Mouse (Mus musculus): Measurements from ENCODE around the gene Ldlrad3.
A peak's percentile ranks its signal among the peaks of the same experiment; 100 is the strongest.

The Ldlrad3 gene

GRCm38 (mm10) chr2:102185069-102185950 is 875 bp downstream of the Ldlrad3 start:
- DNase-seq (ENCODE audit: low spot score in 2 of 2): peak in 1 of 2 experiments; percentile 12

GRCm38 (mm10) chr2:102183720-102184480 is 2.3 kb downstream of the Ldlrad3 start:
- DNase-seq (ENCODE audit: low spot score in 2 of 2): no peak

- DNase-seq (ENCODE audit: low spot score in 2 of 2): no peak
These were observed 4.7 kb downstream of the Ldlrad3 start for GRCm38 (mm10) chr2:102181459-102181858.

- DNase-seq (ENCODE audit: low spot score in 2 of 2): no peak
These were observed 9.8 kb downstream of the Ldlrad3 start for GRCm38 (mm10) chr2:102176434-102176772.

- DNase-seq (ENCODE audit: low spot score in 2 of 2): no peak
These were observed 10.3 kb downstream of the Ldlrad3 start for GRCm38 (mm10) chr2:102175741-102176433.

DNA sequence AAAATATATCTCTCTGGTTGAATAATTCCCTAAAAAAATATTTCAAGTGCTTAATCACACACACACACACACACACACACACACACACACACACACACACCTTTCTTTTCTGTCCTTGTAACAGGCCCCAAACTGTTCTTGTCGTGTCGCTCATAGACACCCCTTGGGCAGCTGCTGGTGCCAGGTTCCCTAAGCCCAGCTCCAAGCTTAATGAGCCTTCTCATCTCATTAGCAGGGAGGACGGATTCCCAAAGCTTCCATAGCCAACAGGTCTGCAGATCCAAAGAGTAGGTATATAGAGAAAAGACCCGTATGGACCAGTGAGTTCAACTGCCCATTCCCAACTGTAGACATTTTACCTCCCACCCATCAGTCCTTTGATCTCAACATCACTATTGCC is 13.7 kb downstream of the Ldlrad3 start:
- no peak for DNase-seq (ENCODE audit: low spot score in 2 of 2)

DNA sequence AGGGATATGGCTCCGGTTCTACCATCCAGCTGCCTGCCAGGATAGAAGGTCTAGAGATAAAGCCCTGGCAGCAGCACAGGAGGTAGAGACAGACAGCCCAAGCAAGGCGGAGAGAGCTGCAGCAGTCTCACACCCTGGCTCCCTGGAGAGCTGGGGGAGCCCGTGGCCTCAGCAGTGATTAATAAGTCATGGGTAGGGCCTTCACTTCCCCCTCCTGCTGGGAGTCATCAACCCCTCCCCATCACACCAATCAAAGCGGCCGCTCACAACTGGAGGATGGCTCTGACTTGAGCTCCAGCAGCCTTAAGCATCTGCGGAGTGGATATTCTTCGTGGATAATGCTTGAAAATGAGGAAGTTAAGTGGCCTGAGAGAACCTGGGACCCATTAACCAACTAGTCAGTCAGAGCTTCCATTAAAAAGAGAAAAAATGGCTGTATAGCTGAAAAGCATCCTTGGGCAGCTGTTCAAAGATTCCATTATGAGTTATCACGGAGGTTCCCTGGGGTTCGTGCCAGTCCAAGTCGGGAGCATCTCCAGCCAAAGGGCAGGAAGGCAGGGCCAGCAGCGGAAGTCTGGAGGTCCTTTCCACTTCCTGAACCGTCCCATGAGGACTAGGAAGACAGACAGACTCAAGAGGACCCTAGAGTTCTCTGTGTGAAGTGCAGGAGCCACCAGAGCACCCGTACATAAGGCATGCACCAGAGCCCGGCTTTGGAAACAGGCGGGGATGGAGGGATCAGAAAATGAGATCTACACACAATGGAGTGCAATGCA is 19.4 kb downstream of the Ldlrad3 start:
- no peak for DNase-seq (ENCODE audit: low spot score in 2 of 2)

DNA sequence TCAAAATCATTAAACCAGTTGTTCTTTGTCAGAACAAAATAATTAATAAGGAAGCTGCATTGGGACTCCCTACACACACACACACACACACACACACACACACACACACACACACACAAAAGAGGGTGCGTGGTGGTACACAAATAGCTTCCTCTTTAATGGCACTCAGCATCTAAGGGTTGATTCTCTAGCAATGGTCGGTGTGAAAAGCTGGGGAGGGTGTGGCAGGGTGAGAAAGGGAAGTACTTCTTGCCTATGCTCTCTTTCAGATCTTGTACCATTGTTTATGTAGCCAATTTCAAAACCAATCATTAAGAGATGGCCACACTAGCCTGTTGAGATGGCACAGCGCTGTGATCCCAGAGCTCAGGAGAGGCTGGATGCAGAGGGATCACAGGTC is 23.1 kb downstream of the Ldlrad3 start:
- DNase-seq (ENCODE audit: low spot score in 2 of 2): no peak

DNA sequence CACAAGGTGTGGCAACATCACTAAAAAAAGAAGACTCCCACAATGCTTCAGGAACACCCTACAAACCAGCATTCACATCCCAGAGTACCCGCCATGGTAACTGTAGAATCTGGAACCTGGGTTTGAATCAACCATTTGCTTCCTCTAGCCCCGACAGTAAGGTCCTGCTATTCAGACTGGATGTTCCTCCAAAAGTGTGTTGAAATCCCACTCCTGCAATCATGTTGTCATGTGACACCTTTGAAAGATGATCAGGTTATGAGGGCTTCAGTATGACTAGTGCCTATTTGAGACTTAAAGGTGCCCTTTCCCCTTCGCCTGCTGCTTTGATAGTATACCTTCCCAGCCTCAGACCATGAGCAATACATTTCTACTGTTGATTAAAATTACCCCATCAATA is 28.6 kb downstream of the Ldlrad3 start:
- no peak for DNase-seq (ENCODE audit: low spot score in 2 of 2)

- DNase-seq (ENCODE audit: low spot score in 2 of 2): no peak
These were observed 29.2 kb downstream of the Ldlrad3 start for GRCm38 (mm10) chr2:102157010-102157409.

GRCm38 (mm10) chr2:102156460-102156859 is 29.7 kb downstream of the Ldlrad3 start:
- DNase-seq (ENCODE audit: low spot score in 2 of 2): no peak

DNA sequence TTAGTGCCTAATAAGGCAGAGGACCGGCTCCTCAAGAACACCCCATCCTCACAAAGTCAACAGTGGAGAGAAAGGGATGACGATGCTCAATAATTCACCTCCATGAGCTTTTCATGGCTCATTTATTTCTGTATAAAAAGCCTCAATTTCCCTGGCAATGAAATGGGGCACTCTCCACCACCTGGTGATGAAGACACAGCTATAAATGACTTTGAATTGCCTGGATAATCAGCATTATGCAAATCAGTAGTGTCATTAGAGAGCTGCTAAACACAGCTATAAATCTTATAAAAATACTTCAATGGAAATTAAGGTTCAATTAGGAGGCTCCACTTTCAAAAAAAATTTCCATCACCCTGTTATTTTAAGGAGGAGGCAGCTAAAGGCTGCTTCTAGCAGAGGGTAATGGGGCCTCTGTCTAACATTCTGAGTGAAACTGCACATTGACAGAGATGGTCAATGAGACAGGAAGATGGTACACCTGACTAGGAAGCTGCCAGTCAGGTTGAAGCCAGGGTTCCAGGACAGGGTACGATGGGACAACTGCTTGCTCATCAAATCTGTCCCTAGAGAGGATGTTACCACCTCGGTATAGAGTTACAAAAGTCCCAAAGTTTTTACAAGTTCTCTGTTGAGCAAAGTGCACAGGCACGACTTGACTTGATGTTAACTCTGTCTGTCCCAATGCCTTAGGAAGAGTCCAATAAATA is 30.7 kb downstream of the Ldlrad3 start:
- no peak for DNase-seq (ENCODE audit: low spot score in 2 of 2)

DNA sequence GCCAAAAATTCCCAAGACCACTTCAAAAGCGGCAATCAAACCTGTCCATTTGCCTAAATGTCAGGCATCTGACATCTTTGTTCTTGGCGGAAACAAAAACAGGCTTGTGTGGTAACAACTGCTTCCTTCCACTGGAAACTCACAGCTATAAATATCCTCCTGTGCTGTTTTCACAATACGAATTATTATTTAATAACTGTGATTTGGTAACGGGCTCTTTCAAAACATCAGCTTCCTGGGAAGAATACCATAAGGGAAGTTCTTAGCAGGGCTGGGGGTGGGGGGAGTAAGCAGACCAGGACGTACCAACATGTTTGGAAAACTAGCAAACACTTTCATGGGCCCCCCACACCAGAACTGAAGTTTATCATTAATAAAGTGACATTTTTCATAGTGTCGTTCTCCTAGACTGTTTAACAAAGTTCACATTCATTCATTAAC is 31.4 kb downstream of the Ldlrad3 start:
- DNase-seq (ENCODE audit: low spot score in 2 of 2): no peak

DNA sequence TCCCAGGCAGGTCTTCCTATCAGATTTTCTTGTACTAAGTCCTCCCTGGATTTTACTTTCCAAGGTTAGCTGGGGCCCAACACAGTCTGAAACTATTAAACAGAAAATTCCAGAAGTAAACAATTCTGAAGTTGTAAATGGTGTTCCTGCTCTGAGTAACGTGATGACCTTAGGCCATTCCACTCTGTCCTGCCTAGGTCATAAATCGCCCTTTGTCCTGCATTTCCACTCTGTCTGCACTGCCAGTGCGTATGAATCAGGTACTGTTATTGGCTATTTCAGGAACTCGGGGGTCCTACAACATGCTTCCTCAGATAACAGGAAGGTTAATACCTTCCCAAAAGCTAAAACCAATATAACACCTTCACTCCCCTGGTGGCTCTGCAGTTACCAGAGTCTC is 31.9 kb downstream of the Ldlrad3 start:
- DNase-seq (ENCODE audit: low spot score in 2 of 2): no peak

- no peak for DNase-seq (ENCODE audit: low spot score in 2 of 2)
These were observed 32.7 kb downstream of the Ldlrad3 start for GRCm38 (mm10) chr2:102153516-102153915.

GRCm38 (mm10) chr2:102152851-102153250 is 33.3 kb downstream of the Ldlrad3 start:
- DNase-seq (ENCODE audit: low spot score in 2 of 2): no peak

DNA sequence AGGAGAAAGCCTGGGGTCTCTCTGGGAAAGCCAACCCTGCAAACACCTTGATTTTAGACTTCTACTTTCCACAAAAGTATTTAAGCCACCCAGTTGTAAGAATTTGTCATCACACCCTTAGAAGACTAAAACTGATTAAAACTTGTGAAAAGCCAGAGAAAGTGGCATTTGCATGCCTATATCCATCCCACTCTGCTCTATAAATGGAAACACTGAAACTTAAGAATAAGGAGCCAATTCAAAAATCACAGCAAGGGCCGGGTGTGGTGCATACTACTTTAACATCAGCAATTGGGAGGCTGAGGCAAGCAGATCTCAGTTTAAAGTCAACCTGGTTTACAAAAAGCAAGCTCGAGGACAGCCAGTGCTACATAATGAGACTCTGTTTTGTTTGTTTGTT is 37.1 kb downstream of the Ldlrad3 start:
- no peak for DNase-seq (ENCODE audit: low spot score in 2 of 2)

- no peak for DNase-seq (ENCODE audit: low spot score in 2 of 2)
These were observed 38.1 kb downstream of the Ldlrad3 start for GRCm38 (mm10) chr2:102148093-102148492.

GRCm38 (mm10) chr2:102147561-102147960 is 38.6 kb downstream of the Ldlrad3 start:
- no peak for DNase-seq (ENCODE audit: low spot score in 2 of 2)

DNA sequence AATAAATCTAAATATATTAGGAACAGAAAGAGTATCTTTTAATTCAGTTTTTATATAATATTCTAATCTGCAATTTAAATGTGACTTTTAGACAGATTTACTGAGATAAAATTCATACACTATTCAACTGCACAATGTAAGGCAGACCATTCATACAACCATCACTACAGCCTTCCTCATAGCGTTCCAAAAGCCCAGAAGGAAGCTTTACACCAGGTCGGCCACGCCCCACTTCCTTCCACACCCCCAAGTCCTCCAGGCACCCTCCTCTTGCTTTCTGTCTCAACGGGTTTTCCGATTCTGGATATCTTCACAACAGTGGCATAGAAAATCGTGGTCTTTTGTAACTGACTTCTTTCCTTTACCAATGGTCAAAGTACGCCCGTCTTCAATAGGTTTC is 39.8 kb downstream of the Ldlrad3 start:
- no peak for DNase-seq (ENCODE audit: low spot score in 2 of 2)

- no peak for DNase-seq (ENCODE audit: low spot score in 2 of 2)
These were observed 41.1 kb downstream of the Ldlrad3 start for GRCm38 (mm10) chr2:102145036-102145435.
